Comparison of ENCODE assay signal across 11 mouse cellular contexts in the genomic region with DNA sequence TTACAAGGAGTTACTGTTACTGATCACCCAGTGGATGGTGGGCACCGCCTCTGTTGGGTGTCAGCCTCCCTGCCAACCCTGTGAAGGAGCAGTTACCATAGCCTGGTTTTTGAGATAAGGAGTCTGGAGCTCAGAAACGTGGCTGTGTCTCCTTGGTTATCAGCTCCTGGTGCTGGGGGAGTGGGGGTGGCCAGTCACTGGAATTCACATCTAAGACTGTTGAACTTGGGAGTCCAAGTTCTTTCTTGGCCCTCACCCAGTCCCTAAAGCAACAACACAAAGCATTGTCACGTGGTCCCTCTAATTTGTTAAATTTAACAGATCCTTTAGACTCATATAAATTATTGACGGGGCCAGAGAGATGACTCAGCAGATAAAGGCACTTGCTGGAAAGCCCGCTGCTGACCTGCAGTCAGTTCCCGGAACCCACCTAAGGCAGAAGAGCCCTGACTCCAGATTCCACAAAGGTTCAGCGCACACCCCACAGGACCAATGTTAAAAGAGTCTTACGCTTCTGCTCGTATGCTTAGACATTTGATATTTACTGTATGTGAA.
DNase-seq lines count a peak whose midpoint lies in the region; ATAC-seq and TF ChIP-seq lines count a peak whose summit lies in the region.
"Had no signal": no experiment of that assay in that cellular context is flagged by ENCODE, and none has a peak within 500 bp of the region (broad histone marks: within the 10 kb centered on the region; RNA-seq: fewer than 3 reads in every experiment).

No protein-coding gene starts in this region.

- no peak for TF ChIP-seq POLR2A in MEL (IDR thresholded peaks at IDR 0.05; ENCODE audit: control insufficient read depth in 1 of 2, insufficient read depth in 1 of 2, low read depth in 1 of 2, low read length in 2 of 2, poor library complexity in 1 of 2)

- intact Hi-C loops in heart, postnatal 25 days (cut with DNase I): no loop called here
- intact Hi-C loops in left cerebral cortex, adult 2 months (cut with DNase I): no loop called here

- H3K79me2 ChIP-seq in MEL (ENCODE audit: control insufficient read depth, insufficient read depth, low read length, poor library complexity): no peaks in the 10 kb centered on the region

- peak overlapping the region; percentile 84 for H3K27ac ChIP-seq in heart, embryonic 10.5 days
- H3K27ac ChIP-seq in MEL (ENCODE audit: control insufficient read depth, low read depth, low read length): peak overlapping the region; percentile 87
- peak overlapping the region; percentile 48; the same call in 1 of the 2 replicates for H3K27ac ChIP-seq in kidney, embryonic 15.5 days
- H3K27ac ChIP-seq in left cerebral cortex, adult 2 months: no peak overlapping the region
- H3K27ac ChIP-seq: midbrain, embryonic 12.5 days had no signal

- TF ChIP-seq CTCF in MEL (IDR thresholded peaks at IDR 0.05 in 2 of 3, conservative IDR thresholded peaks at IDR 0.05 in 1 of 3; ENCODE audit: control insufficient read depth in 1 of 3, insufficient read depth in 1 of 3, low read depth in 2 of 3, low read length in 3 of 3, poor library complexity in 1 of 3, severe bottlenecking in 1 of 3): no peak
- no peak for TF ChIP-seq CTCF in left cerebral cortex, adult 2 months (IDR thresholded peaks at IDR 0.05)

- no peak for TF ChIP-seq RAD21 in MEL (IDR thresholded peaks at IDR 0.05; ENCODE audit: low read depth, low read length)

- DNase-seq in heart, embryonic 10.5 days (ENCODE audit: low spot score): peak; percentile 92
- DNase-seq in heart, postnatal 25 days (ENCODE audit: low spot score): no peak
- DNase-seq in MEL (ENCODE audit: low read depth, low spot score): peak; percentile 97
- no peak for DNase-seq in left cerebral cortex, adult 2 months (ENCODE audit: extremely low spot score in 1 of 2, low spot score in 2 of 2)
- no peak for DNase-seq in layer of hippocampus, postnatal 14 days (ENCODE audit: low spot score in 2 of 2)
- DNase-seq in cerebellum, postnatal 25 days: no peak
- DNase-seq: embryo, embryonic 11 days; gastrocnemius, postnatal 10 days had no signal

- ATAC-seq in kidney, embryonic 15.5 days (replicated peaks; ENCODE audit: low FRiP score): peak; percentile 82
- peak; percentile 21; the same call in 1 of the 2 replicates for ATAC-seq in megakaryocyte, adult 5-6 weeks (ENCODE audit: poor library complexity, severe bottlenecking)

- H3K4me1 ChIP-seq in heart, embryonic 10.5 days: peaks cover 43% of the 10 kb centered on the region
- H3K4me1 ChIP-seq in MEL (ENCODE audit: control insufficient read depth in 1 of 2, insufficient read depth in 2 of 2, low read length in 2 of 2): peaks cover 36 to 47% of the 10 kb centered on the region in 2 experiments
- peaks cover 17% of the 10 kb centered on the region for H3K4me1 ChIP-seq in kidney, embryonic 15.5 days

- H3K27me3 ChIP-seq in heart, embryonic 10.5 days (ENCODE audit: insufficient read depth, poor library complexity, severe bottlenecking): no peaks in the 10 kb centered on the region
- H3K27me3 ChIP-seq in MEL (ENCODE audit: control insufficient read depth in 1 of 2, insufficient read depth in 2 of 2, low read length in 2 of 2): no peaks in the 10 kb centered on the region
- no peaks in the 10 kb centered on the region for H3K27me3 ChIP-seq in kidney, embryonic 15.5 days
- H3K27me3 ChIP-seq: midbrain, embryonic 12.5 days had no signal

- TF ChIP-seq EP300 in MEL (IDR thresholded peaks at IDR 0.05; ENCODE audit: low read depth in 1 of 2, low read length in 2 of 2): peak; percentile 96 to 98

- no peak overlapping the region for H3K9ac ChIP-seq in MEL (ENCODE audit: control insufficient read depth, low read depth, low read length, poor library complexity, severe bottlenecking)
- no peak overlapping the region for H3K9ac ChIP-seq in kidney, embryonic 15.5 days
- H3K9ac ChIP-seq: midbrain, embryonic 12.5 days had no signal

- H3K4me3 ChIP-seq in heart, embryonic 10.5 days: no peak overlapping the region
- H3K4me3 ChIP-seq in MEL (ENCODE audit: control insufficient read depth in 1 of 2, insufficient read depth in 1 of 2, low read depth in 2 of 2, low read length in 2 of 2): peak overlapping the region in 1 of 2 experiments; percentile 2; a peak in 1 of 4 replicates
- no peak overlapping the region for H3K4me3 ChIP-seq in kidney, embryonic 15.5 days (replicated peaks)
- no peak overlapping the region for H3K4me3 ChIP-seq in left cerebral cortex, adult 2 months
- H3K4me3 ChIP-seq: midbrain, embryonic 12.5 days had no signal

- no peaks in the 10 kb centered on the region for H3K36me3 ChIP-seq in heart, embryonic 10.5 days
- peaks cover 0 to 49% of the 10 kb centered on the region in 2 experiments; a peak in 2 of 4 replicates for H3K36me3 ChIP-seq in MEL (ENCODE audit: control insufficient read depth in 1 of 2, insufficient read depth in 2 of 2, low read length in 2 of 2)
- no peaks in the 10 kb centered on the region for H3K36me3 ChIP-seq in kidney, embryonic 15.5 days
- H3K36me3 ChIP-seq: midbrain, embryonic 12.5 days had no signal

- WGBS in heart, embryonic 10.5 days: 62% methylated on average over 9 of the region's 9 CpGs
- WGBS in kidney, embryonic 15.5 days: 47% methylated on average over 9 of the region's 9 CpGs

- H3K9me3 ChIP-seq in heart, embryonic 10.5 days: no peaks in the 10 kb centered on the region
- no peaks in the 10 kb centered on the region for H3K9me3 ChIP-seq in MEL (replicated peaks; ENCODE audit: insufficient read depth, low read length)
- H3K9me3 ChIP-seq in kidney, embryonic 15.5 days (replicated peaks): no peaks in the 10 kb centered on the region
- H3K9me3 ChIP-seq: midbrain, embryonic 12.5 days had no signal

- H3K4me2 ChIP-seq in kidney, embryonic 15.5 days: no peak overlapping the region
- H3K4me2 ChIP-seq: midbrain, embryonic 12.5 days had no signal

TF ChIP-seq in MEL, 35 proteins besides CTCF, POLR2A, EP300 and RAD21:
- TF ChIP-seq ZMIZ1 (IDR thresholded peaks at IDR 0.05; ENCODE audit: low read depth, low read length) (no peak), HCFC1 (IDR thresholded peaks at IDR 0.05; ENCODE audit: low read depth, low read length) (peak; percentile 68), MYB (IDR thresholded peaks at IDR 0.05; ENCODE audit: low read depth, low read length) (peak; percentile 79), BHLHE40 (IDR thresholded peaks at IDR 0.05; ENCODE audit: borderline replicate concordance, low read depth, low read length) (peak; percentile 90; the same call in 1 of the 2 replicates), MYC (IDR thresholded peaks at IDR 0.05; ENCODE audit: low read depth, low read length) (peak; percentile 84; the same call in 1 of the 2 replicates), SMC3 (IDR thresholded peaks at IDR 0.05; ENCODE audit: low read depth, low read length) (no peak), ZC3H11A (IDR thresholded peaks at IDR 0.05; ENCODE audit: low read depth, low read length) (no peak), MAX (IDR thresholded peaks at IDR 0.05; ENCODE audit: low read length) (peak; percentile 96), TAL1 (IDR thresholded peaks at IDR 0.05; ENCODE audit: low read length) (peak; percentile 96), TCF12 (IDR thresholded peaks at IDR 0.05; ENCODE audit: low read depth, low read length) (peak; percentile 98), ZNF384 (IDR thresholded peaks at IDR 0.05; ENCODE audit: low read depth, low read length) (no peak), MXI1 (IDR thresholded peaks at IDR 0.05; ENCODE audit: low read depth, low read length) (peak; percentile 87; the same call in 1 of the 2 replicates), JUND (IDR thresholded peaks at IDR 0.05; ENCODE audit: low read depth, low read length) (no peak), KAT2A (conservative IDR thresholded peaks at IDR 0.05; ENCODE audit: low read depth, low read length) (no peak), USF1 (IDR thresholded peaks at IDR 0.05; ENCODE audit: low read depth, low read length) (peak; percentile 96), ZKSCAN1 (IDR thresholded peaks at IDR 0.05; ENCODE audit: low read depth, low read length) (no peak), TBP (IDR thresholded peaks at IDR 0.05; ENCODE audit: low read depth, low read length) (peak; percentile 67), POLR2AphosphoS5 (IDR thresholded peaks at IDR 0.05; ENCODE audit: borderline replicate concordance, low read depth, low read length) (no peak), SIN3A (IDR thresholded peaks at IDR 0.05; ENCODE audit: low read length) (peak; percentile 96), CHD2 (IDR thresholded peaks at IDR 0.05; ENCODE audit: low read length) (no peak), NELFE (IDR thresholded peaks at IDR 0.05; ENCODE audit: low read depth, low read length) (no peak), RCOR1 (IDR thresholded peaks at IDR 0.05; ENCODE audit: low read depth, low read length) (peak; percentile 84), POLR2AphosphoS2 (IDR thresholded peaks at IDR 0.05; ENCODE audit: low read length) (no peak), GATA1 (IDR thresholded peaks at IDR 0.05; ENCODE audit: low read depth, low read length) (peak; percentile 98), ELF1 (IDR thresholded peaks at IDR 0.05; ENCODE audit: low read depth, low read length) (no peak), MAZ (IDR thresholded peaks at IDR 0.05; ENCODE audit: low read depth, low read length) (no peak; the same call in 1 of the 2 replicates), E2F4 (IDR thresholded peaks at IDR 0.05; ENCODE audit: borderline replicate concordance, low read depth, low read length) (no peak), ETS1 (IDR thresholded peaks at IDR 0.05; ENCODE audit: low read depth, low read length) (peak; percentile 96), CHD1 (IDR thresholded peaks at IDR 0.05; ENCODE audit: low read depth, low read length) (no peak), GABPA (IDR thresholded peaks at IDR 0.05; ENCODE audit: low read depth, low read length) (no peak), USF2 (IDR thresholded peaks at IDR 0.05; ENCODE audit: borderline replicate concordance in 1 of 2, insufficient read depth in 1 of 2, low read depth in 1 of 2, low read length in 2 of 2) (peak; percentile 53 to 76; a peak in 3 of 4 replicates), NRF1 (IDR thresholded peaks at IDR 0.05; ENCODE audit: insufficient read depth, low read depth, low read length, poor library complexity, severe bottlenecking) (no peak), MEF2A (IDR thresholded peaks at IDR 0.05; ENCODE audit: extremely low read depth, insufficient replicate concordance, low read depth, low read length, poor library complexity, severe bottlenecking) (no peak), UBTF (IDR thresholded peaks at IDR 0.05; ENCODE audit: borderline replicate concordance, insufficient read depth, low read depth, low read length) (no peak), MAFK (IDR thresholded peaks at IDR 0.05; ENCODE audit: borderline replicate concordance, low read depth, low read length) (no peak)

Comparison
In these comparisons a context has a peak if more than half of its experiments do, and no peak if none do; other contexts are left out.
1. DNase-seq: peak in heart, embryonic 10.5 days (single experiment) and MEL (single experiment); none in heart, postnatal 25 days (single experiment), left cerebral cortex, adult 2 months (0 of 2), layer of hippocampus, postnatal 14 days (0 of 2) and cerebellum, postnatal 25 days (0 of 2).